15 mouse cellular contexts compared by ENCODE assay signal in the genomic region with DNA sequence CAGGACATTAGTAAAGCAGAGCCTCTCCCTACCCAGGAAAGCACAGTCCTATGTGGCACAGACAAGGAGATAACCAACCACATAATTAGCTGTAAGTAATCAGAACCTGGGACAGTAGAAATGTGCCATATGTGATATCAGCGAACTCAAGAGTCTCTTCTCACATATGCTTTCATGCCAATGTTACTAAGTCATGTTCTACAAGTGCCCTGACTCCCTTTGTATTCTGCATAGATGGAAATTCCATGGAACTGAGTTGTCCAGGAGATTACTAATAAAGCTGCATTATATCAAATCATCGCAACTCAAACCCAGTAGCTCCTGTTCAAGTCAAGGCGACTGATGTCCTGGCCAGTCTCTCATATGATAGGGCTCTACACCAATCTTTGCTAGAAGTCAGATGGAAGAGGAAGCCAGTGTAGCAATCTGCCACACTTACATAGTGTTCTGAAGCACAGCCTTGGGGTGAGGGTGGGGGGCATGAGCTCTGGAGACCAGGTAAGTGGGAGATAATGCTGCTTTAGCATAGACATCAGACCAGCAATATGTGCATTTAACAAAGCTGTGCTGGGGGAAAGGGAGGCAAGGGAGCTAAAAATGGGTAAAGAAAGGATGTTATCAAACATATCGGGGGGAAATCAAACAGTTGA. TPM values are rescaled to one million over a fixed set of nuclear protein-coding genes. Genes with fewer than 3 reads are reported as not detected.
"Had no signal": no experiment of that assay in that cellular context is flagged by ENCODE, and none has a peak within 500 bp of the region (broad histone marks: within the 10 kb centered on the region; RNA-seq: fewer than 3 reads in every experiment).

No protein-coding gene starts in this region.

- H3K36me3 ChIP-seq: limb, embryonic 15.5 days; liver, embryonic 12.5 days; midbrain, embryonic 10.5 days; neural tube, embryonic 15.5 days had no signal

- DNase-seq: kidney, postnatal 36 days; layer of hippocampus, adult 9-11 months; layer of hippocampus, postnatal 36 days; lung, postnatal 4 days; right cerebral cortex, adult 18-20 months; right cerebral cortex, postnatal 25 days; thymus, postnatal 36 days had no signal

- ATAC-seq: liver, embryonic 12.5 days had no signal

- H3K27me3 ChIP-seq: limb, embryonic 15.5 days; liver, embryonic 12.5 days; neural tube, embryonic 15.5 days had no signal

- H3K4me1 ChIP-seq: limb, embryonic 15.5 days; liver, embryonic 12.5 days; midbrain, embryonic 10.5 days; neural tube, embryonic 15.5 days had no signal

- H3K27ac ChIP-seq: kidney, postnatal 0 days; limb, embryonic 15.5 days; liver, embryonic 12.5 days; midbrain, embryonic 10.5 days; neural tube, embryonic 15.5 days had no signal

- H3K4me2 ChIP-seq: limb, embryonic 15.5 days; liver, embryonic 12.5 days; lung, embryonic 14.5 days; neural tube, embryonic 15.5 days had no signal

- H3K9ac ChIP-seq: limb, embryonic 15.5 days; liver, embryonic 12.5 days; lung, embryonic 14.5 days; neural tube, embryonic 15.5 days had no signal

- H3K4me3 ChIP-seq: limb, embryonic 15.5 days; liver, embryonic 12.5 days; midbrain, embryonic 10.5 days; myocyte; neural tube, embryonic 15.5 days had no signal

- H3K9me3 ChIP-seq: limb, embryonic 15.5 days; liver, embryonic 12.5 days; midbrain, embryonic 10.5 days; neural tube, embryonic 15.5 days had no signal

RNA-seq across cellular contexts. Expression of a gene that starts 2.9 kb away (rescaled TPM):
- polyA plus RNA-seq: small intestine, adult 2 months had no signal
